Mouse (Mus musculus) cortical plate, adult 2 months (tissue): ENCODE results near the gene Gsta3. TPM values are rescaled to one million over a fixed set of nuclear protein-coding genes. Genes with fewer than 3 reads are reported as not detected.

Experiments
- H3K27ac ChIP-seq: fragments of 200-500 bp; 2 replicates; pipeline ENCODE4 v1.5.1; 2012; ENCODE audit warnings: low read length, control low read depth, inconsistent platforms; ENCODE audit not compliant: insufficient read depth
- H3K4me1 ChIP-seq: fragments of 200-500 bp; 2 replicates; pipeline ENCODE4 v1.6.1; 2011; ENCODE audit warnings: low read length; ENCODE audit not compliant: control insufficient read depth, insufficient read depth
- H3K4me3 ChIP-seq: fragments of 200-500 bp; 2 replicates; pipeline ENCODE4 v1.5.1; 2011; ENCODE audit warnings: mild to moderate bottlenecking, low read length, control low read depth; ENCODE audit not compliant: insufficient read depth
- CTCF ChIP-seq: fragments of 200-500 bp; IDR thresholded peaks from 2 replicates; pipeline ENCODE4 v1.5.1; 2011; ENCODE audit warnings: mild to moderate bottlenecking, control low read depth, low read length; ENCODE audit not compliant: insufficient read depth; ENCODE audit errors: extremely low read depth
- POLR2A ChIP-seq: fragments of 200-500 bp; IDR thresholded peaks from 2 replicates; pipeline ENCODE4 v1.6.1; 2011; ENCODE audit warnings: mild to moderate bottlenecking, low read length, control low read depth; ENCODE audit not compliant: insufficient read depth; ENCODE audit errors: extremely low read depth
- polyA plus RNA-seq: library from polyadenylated mRNA; depleted of rRNA; stranded (reverse); fragments of >200 nt; gene quantifications from 2 replicates; pipeline ENCODE4 v1.2.3, GENCODE M21; 2012; rRNA removed

Gsta3 gene
- polyA plus RNA-seq, 1 experiment: 3.5 TPM

DNA sequence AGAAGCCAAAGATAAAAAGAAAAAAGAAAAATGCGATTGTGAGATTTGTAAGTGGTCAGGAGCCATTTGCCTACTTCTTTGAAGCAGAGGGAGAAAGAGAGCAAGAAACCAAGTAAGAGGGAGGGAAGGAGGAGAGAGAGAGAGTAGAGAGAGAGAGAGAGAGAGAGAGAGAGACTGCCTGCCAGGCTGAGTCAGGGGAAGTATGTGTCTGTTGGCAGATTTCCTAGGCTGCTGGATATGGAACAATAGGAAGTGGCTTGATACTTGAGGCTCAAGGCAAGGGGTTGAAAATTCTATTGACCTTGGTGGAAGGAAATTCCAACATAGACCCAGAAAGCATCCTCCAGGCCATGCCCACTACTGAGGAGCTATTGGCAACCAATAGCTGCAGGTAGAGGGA lies 55.8 kb downstream of the Gsta3 start:
- Histone ChIP-seq H3K4me1 (no peaks in the 10 kb centered on the region), H3K27ac (no peak overlapping the region), H3K4me3 (no peak overlapping the region)
- TF ChIP-seq CTCF (no peak), POLR2A (no peak)

GRCm38 (mm10) chr1:21298114-21298513 lies 57.7 kb downstream of the Gsta3 start:
- Histone ChIP-seq H3K4me3 (no peak overlapping the region), H3K27ac (no peak overlapping the region), H3K4me1 (no peaks in the 10 kb centered on the region)
- TF ChIP-seq POLR2A: no peak
- no peak for TF ChIP-seq CTCF

DNA sequence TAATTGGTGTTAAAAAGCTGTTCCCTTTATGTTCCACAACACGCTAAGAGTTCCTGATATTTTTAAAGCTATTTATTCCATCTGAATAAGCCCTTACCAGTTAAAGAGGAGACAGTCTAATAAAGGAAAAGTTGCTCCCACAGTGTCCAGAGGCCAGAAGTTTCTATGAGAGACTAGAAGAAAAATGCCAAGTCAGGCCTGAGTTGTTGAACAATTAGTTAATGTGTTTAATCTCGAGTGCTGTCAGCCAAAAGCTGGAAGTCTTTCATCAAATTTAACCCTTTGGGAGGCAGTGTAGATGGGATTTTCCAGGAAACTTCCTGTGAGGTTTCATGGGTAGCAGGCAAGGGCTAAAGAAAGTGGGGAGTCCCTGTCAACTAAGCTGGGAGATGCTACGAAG lies 59.4 kb downstream of the Gsta3 start:
- Histone ChIP-seq H3K4me1 (no peaks in the 10 kb centered on the region), H3K27ac (no peak overlapping the region), H3K4me3 (no peak overlapping the region)
- TF ChIP-seq POLR2A (no peak), CTCF (no peak)

- Histone ChIP-seq H3K4me1 (no peaks in the 10 kb centered on the region), H3K4me3 (no peak overlapping the region), H3K27ac (no peak overlapping the region)
- TF ChIP-seq CTCF (no peak), POLR2A (no peak)
These were observed 61.3 kb downstream of the Gsta3 start for GRCm38 (mm10) chr1:21301686-21302085.

GRCm38 (mm10) chr1:21304174-21304573 lies 63.8 kb downstream of the Gsta3 start:
- Histone ChIP-seq H3K27ac (no peak overlapping the region), H3K4me1 (no peaks in the 10 kb centered on the region), H3K4me3 (no peak overlapping the region)
- TF ChIP-seq POLR2A (no peak), CTCF (no peak)

GRCm38 (mm10) chr1:21304646-21305045 lies 64.3 kb downstream of the Gsta3 start:
- Histone ChIP-seq H3K4me3 (no peak overlapping the region), H3K4me1 (no peaks in the 10 kb centered on the region), H3K27ac (no peak overlapping the region)
- TF ChIP-seq CTCF: no peak
- TF ChIP-seq POLR2A: no peak

DNA sequence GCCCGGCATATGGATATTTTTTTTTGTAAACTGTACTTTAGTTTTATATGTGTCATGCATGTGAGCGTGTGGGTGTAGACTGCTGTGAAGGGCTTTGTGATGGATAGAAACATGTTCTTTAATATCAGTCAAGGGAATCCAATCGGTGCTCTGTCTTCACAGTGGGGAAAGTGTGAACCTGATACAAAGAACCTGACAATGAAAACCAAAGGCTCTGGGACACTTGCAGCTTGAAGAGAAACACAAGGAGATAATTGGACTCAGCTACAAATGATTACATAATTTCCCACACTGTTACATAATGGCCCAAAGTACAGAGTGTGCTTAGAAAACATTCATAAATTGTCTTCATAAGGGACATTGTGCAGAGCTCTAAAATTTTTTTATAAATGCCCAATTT lies 65.1 kb downstream of the Gsta3 start:
- Histone ChIP-seq H3K4me1 (no peaks in the 10 kb centered on the region), H3K4me3 (no peak overlapping the region), H3K27ac (no peak overlapping the region)
- TF ChIP-seq CTCF: no peak
- no peak for TF ChIP-seq POLR2A

DNA sequence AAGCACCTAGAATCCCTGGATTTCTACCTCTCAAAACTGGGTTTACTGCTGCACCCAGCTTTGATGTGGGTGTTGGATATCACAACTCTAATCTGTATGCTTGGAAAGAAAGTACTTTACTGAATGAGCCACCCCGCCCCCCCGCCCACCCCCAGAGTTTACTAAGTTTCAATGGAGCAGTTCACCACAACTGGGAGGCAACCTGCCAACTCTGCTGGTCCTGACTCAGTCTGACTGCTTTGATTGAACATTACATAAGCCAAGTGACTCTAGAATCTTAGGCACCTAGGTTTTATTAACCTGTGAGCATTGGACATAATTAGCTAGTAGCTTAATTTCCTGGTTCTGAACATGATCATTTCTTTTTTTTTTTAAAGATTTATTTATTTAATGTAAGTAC lies 73.9 kb downstream of the Gsta3 start:
- TF ChIP-seq POLR2A (no peak), CTCF (no peak)
- Histone ChIP-seq H3K27ac (no peak overlapping the region), H3K4me1 (no peaks in the 10 kb centered on the region)

More for the DNA sequence above, 73.9 kb downstream of the Gsta3 start:
- H3K4me3 ChIP-seq: no peak overlapping the region

Other genes starting within 250 kb of the Gsta3 start
- 0.93 and 1.2 TPM in 2 replicates for gene Tram2, start 161.4 kb upstream of the Gsta3 start, polyA plus RNA-seq
- gene Tmem14a, start 22.0 kb upstream of the Gsta3 start, polyA plus RNA-seq: 69.6 and 70.2 TPM in 2 replicates
- gene Khdc1a, start 109.1 kb downstream of the Gsta3 start, polyA plus RNA-seq: not detected in 2 replicates
- not detected in 2 replicates for gene Khdc1c, start 127.7 kb downstream of the Gsta3 start, polyA plus RNA-seq
- not detected in 2 replicates for gene Khdc1b, start 143.0 kb downstream of the Gsta3 start, polyA plus RNA-seq